Mouse (Mus musculus) forebrain, embryonic 14.5 days (tissue): ENCODE results near the gene Snx15. TPM values are rescaled to one million over a fixed set of nuclear protein-coding genes. Genes with fewer than 3 reads are reported as not detected.
A peak's percentile ranks its signal among the peaks of the same experiment; 100 is the strongest.

Source experiments
- ATAC-seq: fragments of 200-750 bp; cut with Nextera tagmentation; 2 replicates; pipeline ENCODE4 v1.8.0; 2017; ENCODE audit warnings: mild to moderate bottlenecking, moderate library complexity
- DNase-seq: peaks from one replicate; pipeline ENCODE4 v3.0.0-alpha.2; 2015; ENCODE audit warnings: low spot score
- H3K27ac ChIP-seq: fragments of 300-500 bp; sonication (generic); 2 replicates; pipeline ENCODE4 v1.5.1; 2014; ENCODE audit warnings: low read depth, mild to moderate bottlenecking, control low read depth, low read length, moderate library complexity
- H3K27me3 ChIP-seq: fragments of 300-500 bp; sonication (generic); replicated peaks from 2 replicates; pipeline ENCODE4 v1.6.1; 2014; ENCODE audit warnings: low read length, control low read depth, mixed read lengths; ENCODE audit not compliant: control insufficient read depth, insufficient read depth
- H3K36me3 ChIP-seq: fragments of 300-500 bp; sonication (generic); 2 replicates; pipeline ENCODE4 v1.6.1; 2014; ENCODE audit warnings: low read length, control low read depth; ENCODE audit not compliant: control insufficient read depth, insufficient read depth
- H3K4me1 ChIP-seq: fragments of 300-500 bp; sonication (generic); 2 replicates; pipeline ENCODE4 v1.6.1; 2014; ENCODE audit warnings: antibody characterized with exemption, low read length, control low read depth; ENCODE audit not compliant: control insufficient read depth, insufficient read depth
- H3K4me2 ChIP-seq: fragments of 300-500 bp; sonication (generic); 2 replicates; pipeline ENCODE4 v1.6.1; 2014; ENCODE audit warnings: mild to moderate bottlenecking, control low read depth, low read length
- H3K4me3 ChIP-seq: fragments of 300-500 bp; sonication (generic); 2 replicates; pipeline ENCODE4 v1.5.1; 2014; ENCODE audit warnings: low read depth, low read length, control low read depth
- H3K9ac ChIP-seq: fragments of 300-500 bp; sonication (generic); 2 replicates; pipeline ENCODE4 v1.6.1; 2014; ENCODE audit warnings: mild to moderate bottlenecking, low read length, control low read depth, moderate library complexity
- H3K9me3 ChIP-seq: fragments of 300-500 bp; sonication (generic); replicated peaks from 2 replicates; pipeline ENCODE4 v1.6.1; 2016; ENCODE audit warnings: low read length, control low read depth, mixed read lengths; ENCODE audit not compliant: control insufficient read depth
- WGBS: fragments of 180-500 bp; shearing (Covaris S2); extraction: QIAGEN DNeasy Blood & Tissue Kit; methylation state at CpG from one replicate; pipeline ENCODE4 v1.1.7; 2014; 5-methylcytosine and 5-hydroxymethylcytosine counted together
- polyA plus RNA-seq: library from polyadenylated mRNA; unstranded; fragments of >200 nt; fragmentation: Nextera tagmentation; extraction: Ambion mirVana; gene quantifications from 2 replicates; pipeline ENCODE4 v1.2.1, GENCODE M21; 2014

Gene Snx15
- polyA plus RNA-seq, 1 experiment from 2014 or later, result 45.6 TPM

DNA sequence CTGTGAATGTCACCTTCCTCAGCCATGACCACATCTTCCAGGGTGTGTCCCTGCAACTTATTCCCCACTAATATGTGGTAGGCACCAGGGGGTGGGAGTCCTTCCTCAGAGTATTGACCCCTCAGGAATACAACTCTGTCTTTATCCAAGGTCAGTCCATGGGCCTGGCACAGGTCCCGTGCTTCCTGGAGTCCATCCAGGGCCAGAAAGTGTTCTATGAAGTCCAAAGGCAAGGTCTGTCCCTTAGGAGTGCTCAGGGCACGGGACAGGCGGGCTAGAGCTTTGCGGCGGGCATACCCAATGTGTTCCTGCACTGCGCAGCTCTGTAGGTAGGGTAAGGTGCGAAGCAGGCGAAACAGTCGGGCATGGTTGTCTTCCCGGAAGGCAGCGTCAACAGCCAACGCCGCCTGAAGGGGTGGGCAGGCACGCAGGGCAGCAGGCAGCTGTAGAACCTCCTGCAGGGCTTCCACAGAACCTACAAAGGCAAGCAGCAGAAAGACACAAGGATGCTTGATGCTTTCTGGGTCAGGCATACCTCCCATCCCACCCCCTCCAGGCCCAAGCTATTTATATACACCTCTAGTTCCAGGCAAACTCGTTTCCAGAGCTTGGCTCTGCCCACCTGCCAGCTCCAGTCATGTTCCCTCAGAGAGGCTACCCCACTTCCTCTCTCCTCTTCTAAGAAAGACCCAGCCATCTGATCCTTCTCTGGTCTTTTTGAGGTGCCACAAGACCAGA, 11.8 kb downstream of the Snx15 start:
- no peak for ATAC-seq
- no peaks in the 10 kb centered on the region for H3K27me3 ChIP-seq
- WGBS, result 91% methylated on average over 15 of the region's 15 CpGs
- peak overlapping the region; percentile 35 for H3K9ac ChIP-seq
- peaks cover 13% of the 10 kb centered on the region for H3K4me1 ChIP-seq
- H3K9me3 ChIP-seq, result no peaks in the 10 kb centered on the region
- H3K4me2 ChIP-seq, result peak overlapping the region; percentile 86
- H3K4me3 ChIP-seq, result no peak overlapping the region
- H3K36me3 ChIP-seq, result peaks cover 40% of the 10 kb centered on the region
- DNase-seq, result no peak
- H3K27ac ChIP-seq, result no peak overlapping the region

DNA sequence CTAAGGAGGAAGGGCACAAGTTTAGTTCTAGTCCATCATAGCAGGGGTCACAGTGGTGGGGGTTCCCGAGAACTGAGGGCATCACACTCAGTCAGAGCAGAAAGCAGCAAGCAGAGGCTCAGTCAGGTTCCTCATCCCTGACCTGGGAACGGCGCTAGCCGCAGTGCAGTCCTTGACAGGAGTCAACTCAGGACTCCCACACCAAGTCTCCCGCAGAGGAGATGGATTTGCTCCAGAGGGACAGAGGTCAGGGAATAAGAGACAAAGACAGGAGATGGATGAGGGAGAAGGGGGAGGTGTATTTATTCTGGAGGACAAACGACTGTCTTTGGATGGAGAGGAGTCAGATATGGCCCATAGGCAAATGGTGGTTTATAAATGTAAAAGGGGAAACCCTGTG, 15.0 kb downstream of the Snx15 start:
- no peaks in the 10 kb centered on the region for H3K27me3 ChIP-seq
- H3K4me2 ChIP-seq, result no peak overlapping the region
- ATAC-seq (no peak), DNase-seq (no peak)
- 68% methylated on average over 6 of the region's 6 CpGs for WGBS
- H3K9me3 ChIP-seq, result no peaks in the 10 kb centered on the region
- no peak overlapping the region for H3K9ac ChIP-seq
- peaks cover 9% of the 10 kb centered on the region for H3K4me1 ChIP-seq
- no peak overlapping the region for H3K27ac ChIP-seq
- peaks cover 40% of the 10 kb centered on the region for H3K36me3 ChIP-seq
- H3K4me3 ChIP-seq, result no peak overlapping the region

GRCm38 (mm10) chr19:6105586-6105985, 22.5 kb downstream of the Snx15 start, which contains the start of gene Naaladl1:
Gene Naaladl1, plus strand, starts transcription at chr19:6105782.
- Histone ChIP-seq H3K4me2 (no peak within 1 kb of the TSS), H3K27me3 (no peaks in the 10 kb centered on the region), H3K27ac (no peak within 1 kb of the TSS), H3K4me1 (no peaks in the 10 kb centered on the region), H3K9ac (no peak within 1 kb of the TSS), H3K4me3 (no peak within 1 kb of the TSS), H3K9me3 (no peaks in the 10 kb centered on the region), H3K36me3 (no peaks in the 10 kb centered on the region)
- DNase-seq (no peak), ATAC-seq (no peak)
- WGBS, result 91% methylated on average over 7 of the region's 7 CpGs

GRCm38 (mm10) chr19:6104476-6104875, 23.6 kb downstream of the Snx15 start:
- no peak overlapping the region for H3K27ac ChIP-seq
- DNase-seq (no peak), ATAC-seq (no peak)
- no peaks in the 10 kb centered on the region for H3K36me3 ChIP-seq
- WGBS, result 89% methylated on average over 4 of the region's 4 CpGs
- H3K9me3 ChIP-seq, result no peaks in the 10 kb centered on the region
- no peaks in the 10 kb centered on the region for H3K27me3 ChIP-seq
- no peak overlapping the region for H3K4me3 ChIP-seq
- no peak overlapping the region for H3K4me2 ChIP-seq
- no peaks in the 10 kb centered on the region for H3K4me1 ChIP-seq
- no peak overlapping the region for H3K9ac ChIP-seq

DNA sequence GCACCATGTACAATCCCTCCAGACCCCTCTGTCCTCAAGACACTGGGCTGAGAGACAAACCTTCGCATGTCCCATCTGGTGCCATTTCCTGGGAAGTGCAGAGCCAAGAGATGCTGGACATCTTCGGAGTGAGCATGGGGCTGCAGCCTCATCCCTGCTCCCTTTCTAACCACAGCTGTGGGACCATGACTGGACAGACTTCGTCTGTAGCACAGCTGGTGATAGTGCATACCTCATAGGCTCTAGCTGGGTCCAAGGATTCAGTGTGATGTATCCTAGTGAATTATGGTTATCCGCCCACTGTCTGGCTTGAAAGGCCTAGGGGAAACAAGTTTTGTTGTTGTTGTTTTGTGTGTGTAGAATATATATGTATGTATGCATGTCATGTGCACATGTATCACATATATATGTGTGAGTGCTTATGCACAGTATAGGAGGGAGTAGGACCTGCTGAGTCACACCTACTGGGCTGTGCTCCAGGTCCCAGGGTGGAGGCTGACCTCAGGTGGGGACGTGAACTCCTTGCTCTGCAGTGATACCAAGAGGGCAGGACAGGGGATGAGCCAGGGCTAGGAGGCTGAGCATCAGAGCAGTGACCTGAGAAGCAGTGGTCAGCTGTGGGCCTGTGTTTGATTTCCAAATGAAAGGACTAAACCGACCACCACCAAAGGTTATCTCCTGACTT, 25.8 kb downstream of the Snx15 start:
- Histone ChIP-seq H3K36me3 (no peaks in the 10 kb centered on the region), H3K9ac (no peak overlapping the region), H3K27ac (no peak overlapping the region), H3K27me3 (no peaks in the 10 kb centered on the region), H3K9me3 (no peaks in the 10 kb centered on the region), H3K4me1 (no peaks in the 10 kb centered on the region), H3K4me3 (no peak overlapping the region), H3K4me2 (no peak overlapping the region)
- ATAC-seq, result no peak
- DNase-seq, result no peak
- 79% methylated on average over 6 of the region's 6 CpGs for WGBS

GRCm38 (mm10) chr19:6101186-6101585, 26.9 kb downstream of the Snx15 start:
- Histone ChIP-seq H3K9ac (no peak overlapping the region), H3K27ac (no peak overlapping the region), H3K4me1 (no peaks in the 10 kb centered on the region), H3K27me3 (no peaks in the 10 kb centered on the region), H3K4me3 (no peak overlapping the region), H3K9me3 (no peaks in the 10 kb centered on the region), H3K4me2 (no peak overlapping the region), H3K36me3 (no peaks in the 10 kb centered on the region)
- 84% methylated on average over 6 of the region's 6 CpGs for WGBS
- DNase-seq (no peak), ATAC-seq (no peak)

GRCm38 (mm10) chr19:6097847-6098246, 30.3 kb downstream of the Snx15 start:
- ATAC-seq (no peak), DNase-seq (no peak)
- peaks cover 15% of the 10 kb centered on the region; the same call in 1 of the 2 replicates for H3K36me3 ChIP-seq
- H3K4me1 ChIP-seq, result no peaks in the 10 kb centered on the region
- H3K27me3 ChIP-seq, result no peaks in the 10 kb centered on the region
- H3K4me2 ChIP-seq, result no peak overlapping the region
- no peaks in the 10 kb centered on the region for H3K9me3 ChIP-seq
- H3K9ac ChIP-seq, result no peak overlapping the region
- 89% methylated on average over 3 of the region's 3 CpGs for WGBS
- H3K4me3 ChIP-seq, result no peak overlapping the region
- no peak overlapping the region for H3K27ac ChIP-seq

- WGBS, result 93% methylated on average over 7 of the region's 7 CpGs
- Histone ChIP-seq H3K4me1 (no peaks in the 10 kb centered on the region), H3K9ac (no peak within 1 kb of the TSS), H3K27me3 (no peaks in the 10 kb centered on the region), H3K9me3 (no peaks in the 10 kb centered on the region), H3K4me3 (no peak within 1 kb of the TSS), H3K27ac (no peak within 1 kb of the TSS), H3K36me3 (peaks cover 44% of the 10 kb centered on the region), H3K4me2 (no peak within 1 kb of the TSS)
- no peak for DNase-seq
- no peak for ATAC-seq
Observed at GRCm38 (mm10) chr19:6094119-6094518, 34.0 kb downstream of the Snx15 start, which contains the start of gene AC131692.1. Gene AC131692.1, plus strand, starts transcription at chr19:6094419.

DNA sequence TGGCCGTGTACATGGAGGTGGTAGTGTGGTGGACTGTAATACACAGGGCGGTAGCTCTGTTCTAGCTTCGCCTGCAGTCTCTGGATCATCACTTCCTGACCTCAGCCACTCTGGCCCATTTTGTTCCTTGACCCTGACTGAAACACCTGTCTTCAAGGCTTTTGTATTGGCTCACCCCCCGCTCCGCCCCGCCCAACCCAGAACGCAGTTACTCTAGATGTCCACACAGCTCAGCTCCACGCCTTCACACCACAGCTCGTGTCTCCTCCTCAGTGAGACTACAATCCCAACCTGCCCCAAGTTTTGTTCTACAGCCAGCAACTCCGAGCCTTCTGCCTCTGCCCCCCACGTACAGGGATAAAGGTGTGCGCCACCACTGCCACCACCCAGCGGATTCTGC, 39.3 kb downstream of the Snx15 start:
- ATAC-seq, result no peak
- H3K4me1 ChIP-seq, result peaks cover 7% of the 10 kb centered on the region; the same call in 1 of the 2 replicates
- H3K9ac ChIP-seq, result no peak overlapping the region
- peaks cover 43% of the 10 kb centered on the region for H3K36me3 ChIP-seq
- no peak overlapping the region for H3K4me2 ChIP-seq
- H3K27ac ChIP-seq, result no peak overlapping the region
- no peak for DNase-seq
- H3K9me3 ChIP-seq, result no peaks in the 10 kb centered on the region
- WGBS, result 96% methylated on average over 13 of the region's 13 CpGs
- H3K27me3 ChIP-seq, result no peaks in the 10 kb centered on the region
- H3K4me3 ChIP-seq, result no peak overlapping the region
